Mouse (Mus musculus): Measurements from ENCODE around the gene Tktl1. TPM values are rescaled to one million over a fixed set of nuclear protein-coding genes. Genes with fewer than 3 reads are reported as not detected.

The Tktl1 gene
- polyA plus RNA-seq, 1 experiment from 2014 or later, result not detected

- Histone ChIP-seq H3K27me3 (ENCODE audit: control insufficient read depth, insufficient read depth, low read length) (no peaks in the 10 kb centered on the region), H3K36me3 (ENCODE audit: control insufficient read depth, insufficient read depth, low read length) (no peaks in the 10 kb centered on the region; the same call in 1 of the 2 replicates), H3K27ac (ENCODE audit: low read length) (peak overlapping the region; percentile 84), H3K4me3 (ENCODE audit: low read depth, low read length) (peak overlapping the region; percentile 31), H3K9ac (replicated peaks; ENCODE audit: low read depth, low read length) (0 out of 2 replicates have a peak overlapping the region, but pooled peaks have one; percentile 29), H3K4me1 (ENCODE audit: control insufficient read depth, insufficient read depth, low read length) (no peaks in the 10 kb centered on the region), H3K9me3 (ENCODE audit: control insufficient read depth, low read depth, low read length) (no peaks in the 10 kb centered on the region), H3K4me2 (replicated peaks; ENCODE audit: low read depth, low read length) (peak overlapping the region; percentile 43)
- 16% methylated on average over 3 of the region's 3 CpGs for WGBS
- peak; percentile 23; the same call in 1 of the 2 replicates for ATAC-seq (ENCODE audit: insufficient number of reproducible peaks, insufficient read depth, low FRiP score, low read depth)
Observed at GRCm38 (mm10) chrX:74248651-74249050, 71.6 kb downstream of the Tktl1 start.

- peak within 1 kb of the TSS; percentile 29 for H3K9ac ChIP-seq (replicated peaks; ENCODE audit: low read depth, low read length)
- H3K4me3 ChIP-seq (ENCODE audit: low read depth, low read length), result peak within 1 kb of the TSS; percentile 31
- peak within 1 kb of the TSS; percentile 84 for H3K27ac ChIP-seq (ENCODE audit: low read length)
- H3K4me1 ChIP-seq (ENCODE audit: control insufficient read depth, insufficient read depth, low read length), result no peaks in the 10 kb centered on the region
- H3K27me3 ChIP-seq (ENCODE audit: control insufficient read depth, insufficient read depth, low read length), result no peaks in the 10 kb centered on the region
- peak within 1 kb of the TSS; percentile 43 for H3K4me2 ChIP-seq (replicated peaks; ENCODE audit: low read depth, low read length)
- 22% methylated on average over 38 of the region's 38 CpGs for WGBS
- ATAC-seq (ENCODE audit: insufficient number of reproducible peaks, insufficient read depth, low FRiP score, low read depth), result no peak
- H3K36me3 ChIP-seq (ENCODE audit: control insufficient read depth, insufficient read depth, low read length), result no peaks in the 10 kb centered on the region
- H3K9me3 ChIP-seq (ENCODE audit: control insufficient read depth, low read depth, low read length), result no peaks in the 10 kb centered on the region
Observed at GRCm38 (mm10) chrX:74249615-74250014, 72.6 kb downstream of the Tktl1 start, which contains the start of gene Flna. Flna (minus strand) TSS chrX:74249820.

- 24% methylated on average over 39 of the region's 39 CpGs for WGBS
- Histone ChIP-seq H3K27me3 (ENCODE audit: control insufficient read depth, insufficient read depth, low read length) (no peaks in the 10 kb centered on the region), H3K9ac (replicated peaks; ENCODE audit: low read depth, low read length) (peak within 1 kb of the TSS; percentile 63), H3K9me3 (ENCODE audit: control insufficient read depth, low read depth, low read length) (no peaks in the 10 kb centered on the region), H3K36me3 (ENCODE audit: control insufficient read depth, insufficient read depth, low read length) (peaks cover 3% of the 10 kb centered on the region), H3K27ac (ENCODE audit: low read length) (peak within 1 kb of the TSS; percentile 88), H3K4me2 (replicated peaks; ENCODE audit: low read depth, low read length) (peak within 1 kb of the TSS; percentile 55), H3K4me3 (ENCODE audit: low read depth, low read length) (peak within 1 kb of the TSS; percentile 52), H3K4me1 (ENCODE audit: control insufficient read depth, insufficient read depth, low read length) (no peaks in the 10 kb centered on the region)
- ATAC-seq (ENCODE audit: insufficient number of reproducible peaks, insufficient read depth, low FRiP score, low read depth), result peak; percentile 95
Observed at GRCm38 (mm10) chrX:74254153-74254887, 77.3 kb downstream of the Tktl1 start, which contains the start of gene Emd. Emd (plus strand) TSS chrX:74254687.

- Histone ChIP-seq H3K9me3 (ENCODE audit: control insufficient read depth, low read depth, low read length) (no peaks in the 10 kb centered on the region), H3K9ac (replicated peaks; ENCODE audit: low read depth, low read length) (peak overlapping the region; percentile 63), H3K4me3 (ENCODE audit: low read depth, low read length) (peak overlapping the region; percentile 52), H3K4me1 (ENCODE audit: control insufficient read depth, insufficient read depth, low read length) (no peaks in the 10 kb centered on the region), H3K27me3 (ENCODE audit: control insufficient read depth, insufficient read depth, low read length) (no peaks in the 10 kb centered on the region), H3K27ac (ENCODE audit: low read length) (peak overlapping the region; percentile 88), H3K4me2 (replicated peaks; ENCODE audit: low read depth, low read length) (peak overlapping the region; percentile 55), H3K36me3 (ENCODE audit: control insufficient read depth, insufficient read depth, low read length) (peaks cover 3% of the 10 kb centered on the region)
- peak; percentile 43; the same call in 1 of the 2 replicates for ATAC-seq (ENCODE audit: insufficient number of reproducible peaks, insufficient read depth, low FRiP score, low read depth)
- WGBS, result 26% methylated on average over 30 of the region's 31 CpGs
Observed at GRCm38 (mm10) chrX:74254888-74255565, 78.0 kb downstream of the Tktl1 start.

GRCm38 (mm10) chrX:74257746-74258145, 80.7 kb downstream of the Tktl1 start:
- Histone ChIP-seq H3K9me3 (ENCODE audit: control insufficient read depth, low read depth, low read length) (no peaks in the 10 kb centered on the region), H3K4me1 (ENCODE audit: control insufficient read depth, insufficient read depth, low read length) (no peaks in the 10 kb centered on the region), H3K9ac (replicated peaks; ENCODE audit: low read depth, low read length) (no peak overlapping the region), H3K27ac (ENCODE audit: low read length) (no peak overlapping the region), H3K27me3 (ENCODE audit: control insufficient read depth, insufficient read depth, low read length) (no peaks in the 10 kb centered on the region), H3K4me3 (ENCODE audit: low read depth, low read length) (no peak overlapping the region), H3K36me3 (ENCODE audit: control insufficient read depth, insufficient read depth, low read length) (peaks cover 3% of the 10 kb centered on the region), H3K4me2 (replicated peaks; ENCODE audit: low read depth, low read length) (no peak overlapping the region)
- WGBS, result 93% methylated on average over 3 of the region's 3 CpGs
- ATAC-seq (ENCODE audit: insufficient number of reproducible peaks, insufficient read depth, low FRiP score, low read depth), result no peak

Other genes starting within 250 kb of the Tktl1 start
- gene Renbp, start 246.4 kb upstream of the Tktl1 start, polyA plus RNA-seq (2014; fragmentation: Nextera tagmentation; extraction: Ambion mirVana), result 38.6 and 43.9 TPM in 2 replicates
- gene Hcfc1, start 210.9 kb upstream of the Tktl1 start, polyA plus RNA-seq (2014; fragmentation: Nextera tagmentation; extraction: Ambion mirVana), result 73.9 and 80.1 TPM in 2 replicates
- gene Irak1, start 153.3 kb upstream of the Tktl1 start, polyA plus RNA-seq (2014; fragmentation: Nextera tagmentation; extraction: Ambion mirVana), result 52.7 and 58.5 TPM in 2 replicates
- gene Opn1mw, start 49.8 kb upstream of the Tktl1 start, polyA plus RNA-seq (2014; fragmentation: Nextera tagmentation; extraction: Ambion mirVana), result not detected in 2 replicates
- gene Mecp2, start 41.9 kb upstream of the Tktl1 start, polyA plus RNA-seq (2014; fragmentation: Nextera tagmentation; extraction: Ambion mirVana), result 12.9 and 13.4 TPM in 2 replicates
- gene Tex28, start 9.4 kb upstream of the Tktl1 start, polyA plus RNA-seq (2014; fragmentation: Nextera tagmentation; extraction: Ambion mirVana), result not detected in 2 replicates
- 515 and 563 TPM in 2 replicates for gene Flna, start 72.6 kb downstream of the Tktl1 start, polyA plus RNA-seq (2014; fragmentation: Nextera tagmentation; extraction: Ambion mirVana)
- gene Emd, start 77.4 kb downstream of the Tktl1 start, polyA plus RNA-seq (2014; fragmentation: Nextera tagmentation; extraction: Ambion mirVana), result 33.3 and 37.3 TPM in 2 replicates
- gene Rpl10, start 93.6 kb downstream of the Tktl1 start, polyA plus RNA-seq (2014; fragmentation: Nextera tagmentation; extraction: Ambion mirVana), result 893 and 924 TPM in 2 replicates
- 64.6 and 67.5 TPM in 2 replicates for gene Taz, start 104.7 kb downstream of the Tktl1 start, polyA plus RNA-seq (2014; fragmentation: Nextera tagmentation; extraction: Ambion mirVana)
- gene Dnase1l1, start 105.1 kb downstream of the Tktl1 start, polyA plus RNA-seq (2014; fragmentation: Nextera tagmentation; extraction: Ambion mirVana), result 17.3 and 18.7 TPM in 2 replicates
- gene Atp6ap1, start 119.8 kb downstream of the Tktl1 start, polyA plus RNA-seq (2014; fragmentation: Nextera tagmentation; extraction: Ambion mirVana), result 89.7 and 111 TPM in 2 replicates
- 182 and 193 TPM in 2 replicates for gene Gdi1, start 127.7 kb downstream of the Tktl1 start, polyA plus RNA-seq (2014; fragmentation: Nextera tagmentation; extraction: Ambion mirVana)
- 54.9 and 56.6 TPM in 2 replicates for gene Fam50a, start 135.8 kb downstream of the Tktl1 start, polyA plus RNA-seq (2014; fragmentation: Nextera tagmentation; extraction: Ambion mirVana)
- gene Plxna3, start 151.8 kb downstream of the Tktl1 start, polyA plus RNA-seq (2014; fragmentation: Nextera tagmentation; extraction: Ambion mirVana), result 16.7 and 17.4 TPM in 2 replicates
- 112 and 116 TPM in 2 replicates for gene Lage3, start 176.4 kb downstream of the Tktl1 start, polyA plus RNA-seq (2014; fragmentation: Nextera tagmentation; extraction: Ambion mirVana)
- gene Ubl4a, start 196.0 kb downstream of the Tktl1 start, polyA plus RNA-seq (2014; fragmentation: Nextera tagmentation; extraction: Ambion mirVana), result 73.7 and 77.5 TPM in 2 replicates
- gene Slc10a3, start 196.1 kb downstream of the Tktl1 start, polyA plus RNA-seq (2014; fragmentation: Nextera tagmentation; extraction: Ambion mirVana), result 18.1 and 20.0 TPM in 2 replicates
- gene Fam3a, start 216.0 kb downstream of the Tktl1 start, polyA plus RNA-seq (2014; fragmentation: Nextera tagmentation; extraction: Ambion mirVana), result 40.0 and 42.0 TPM in 2 replicates
- 19.8 and 21.5 TPM in 2 replicates for gene Ikbkg, start 216.0 kb downstream of the Tktl1 start, polyA plus RNA-seq (2014; fragmentation: Nextera tagmentation; extraction: Ambion mirVana)

Data from stomach, embryonic 14.5 days (tissue).